Mouse (Mus musculus): Measurements from ENCODE around the gene Txlng. TPM values are rescaled to one million over a fixed set of nuclear protein-coding genes. Genes with fewer than 3 reads are reported as not detected.
A peak's percentile ranks its signal among the peaks of the same experiment; 100 is the strongest.

The Txlng gene
- total RNA-seq, 2 experiments from 2014 or later: 22.7 to 30.8 TPM

GRCm38 (mm10) chrX:162760958-162761515 is 68.2 kb downstream of the Txlng start:
- ATAC-seq (ENCODE audit: poor library complexity, severe bottlenecking): no peak

GRCm38 (mm10) chrX:162760115-162760942 is 68.9 kb downstream of the Txlng start, which contains the start of gene Rbbp7:
Gene Rbbp7 (plus strand): TSS chrX:162760402.
- ATAC-seq (ENCODE audit: poor library complexity, severe bottlenecking): peak; percentile 95

DNA sequence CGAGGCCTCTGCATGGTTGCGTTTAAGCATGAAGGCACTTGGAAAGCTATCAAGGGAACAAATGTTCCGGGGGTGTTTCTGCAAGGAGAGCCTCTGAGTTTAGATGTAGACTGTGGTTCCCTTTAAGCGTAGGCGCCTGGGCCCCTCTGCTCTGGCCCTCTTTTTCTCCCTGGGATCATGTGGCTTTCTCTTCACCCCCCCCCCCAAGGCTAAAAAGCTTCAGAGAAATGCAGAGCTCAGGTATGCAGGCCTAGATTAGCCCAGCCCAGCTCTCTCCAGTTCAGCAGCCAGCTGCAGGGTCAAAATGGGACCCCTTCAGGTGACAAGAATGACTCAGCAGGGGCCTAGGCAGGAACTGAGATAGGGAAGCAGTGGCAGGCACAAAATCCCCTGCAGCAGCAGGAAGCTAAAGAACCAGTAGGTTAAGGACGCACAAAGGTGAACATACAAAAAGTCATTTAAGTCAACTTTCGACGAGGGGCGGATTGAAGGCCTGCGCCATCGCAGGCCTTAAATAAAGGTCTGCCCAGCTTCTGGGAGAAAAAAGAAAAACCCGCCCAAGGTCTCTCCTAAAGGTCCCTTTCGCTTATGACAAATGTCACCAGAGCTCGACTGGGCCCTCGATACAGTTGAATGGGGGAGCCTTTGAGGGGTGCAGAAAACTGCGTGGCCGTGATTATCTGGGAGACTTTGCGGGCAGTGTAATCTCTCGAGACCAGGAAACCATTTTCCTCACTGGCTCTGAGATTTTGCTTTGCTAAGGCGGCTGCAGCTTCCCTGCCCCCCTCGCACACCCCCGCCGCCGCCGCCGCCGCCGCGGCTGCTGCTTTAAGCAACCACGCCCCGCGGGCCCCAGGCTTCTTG is 69.8 kb downstream of the Txlng start:
- ATAC-seq (ENCODE audit: poor library complexity, severe bottlenecking): 0 out of 2 replicates have a peak, but pooled peaks have one; percentile 7

DNA sequence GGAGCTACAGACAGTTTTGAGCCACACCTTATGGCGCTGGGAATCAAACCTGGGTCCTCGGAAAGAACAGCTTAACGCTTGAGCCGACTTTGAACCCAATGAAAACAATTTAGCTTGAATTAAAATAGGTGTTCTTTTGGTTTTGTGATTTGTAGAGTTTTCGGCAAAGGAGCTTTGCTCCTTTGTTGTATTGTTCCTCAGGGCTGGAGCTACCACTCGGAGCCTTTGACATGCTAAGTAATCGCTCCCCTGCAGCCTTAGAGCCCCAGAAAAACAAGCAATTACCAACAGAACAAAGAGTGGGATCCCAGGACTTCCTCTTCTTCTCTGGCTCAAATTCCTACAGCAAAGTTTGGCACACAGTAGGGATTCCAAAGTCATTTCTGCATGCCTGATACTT is 73.2 kb downstream of the Txlng start:
- no peak for ATAC-seq (ENCODE audit: poor library complexity, severe bottlenecking)

DNA sequence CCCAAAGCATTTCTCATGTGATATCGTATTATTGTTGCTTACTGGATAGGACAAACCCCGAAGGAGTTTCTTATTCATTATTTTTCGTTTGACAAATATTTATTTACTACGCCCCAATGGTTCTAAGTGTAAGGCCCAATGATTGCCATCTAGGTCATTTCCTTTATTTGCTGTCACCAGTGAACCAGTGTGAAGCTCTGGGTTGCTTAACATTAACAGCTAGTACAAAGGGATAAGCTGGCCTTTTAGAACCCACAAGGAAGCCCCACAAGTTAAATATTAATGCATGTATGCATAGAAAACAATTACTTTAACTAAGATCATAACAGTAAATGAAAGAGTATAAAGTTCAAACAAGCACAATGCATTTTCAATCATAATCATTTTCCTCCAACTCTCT is 74.9 kb downstream of the Txlng start:
- no peak for ATAC-seq (ENCODE audit: poor library complexity, severe bottlenecking)

DNA sequence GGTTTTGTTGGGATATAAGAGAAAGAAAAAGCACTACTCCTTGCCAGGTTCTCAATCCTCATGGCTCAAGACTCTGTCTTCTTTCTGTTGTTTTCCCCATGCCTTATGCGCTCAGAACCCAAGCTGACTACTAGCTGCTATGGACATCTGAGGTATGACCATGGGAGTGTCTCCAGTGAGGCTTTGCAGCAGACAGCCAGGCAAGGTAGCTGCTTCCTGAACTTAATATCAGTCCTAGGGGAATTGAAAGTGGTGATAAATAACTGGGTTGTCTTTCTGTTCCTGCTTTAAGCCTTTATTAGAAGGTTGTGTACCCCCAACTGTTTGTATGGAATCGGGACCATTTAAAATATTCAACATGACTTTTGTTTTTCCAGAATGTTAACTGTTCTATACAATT is 76.8 kb downstream of the Txlng start:
- peak; percentile 59 for ATAC-seq (ENCODE audit: poor library complexity, severe bottlenecking)

- no peak for ATAC-seq (ENCODE audit: poor library complexity, severe bottlenecking)
Observed at GRCm38 (mm10) chrX:162748696-162749420, 80.4 kb downstream of the Txlng start.

DNA sequence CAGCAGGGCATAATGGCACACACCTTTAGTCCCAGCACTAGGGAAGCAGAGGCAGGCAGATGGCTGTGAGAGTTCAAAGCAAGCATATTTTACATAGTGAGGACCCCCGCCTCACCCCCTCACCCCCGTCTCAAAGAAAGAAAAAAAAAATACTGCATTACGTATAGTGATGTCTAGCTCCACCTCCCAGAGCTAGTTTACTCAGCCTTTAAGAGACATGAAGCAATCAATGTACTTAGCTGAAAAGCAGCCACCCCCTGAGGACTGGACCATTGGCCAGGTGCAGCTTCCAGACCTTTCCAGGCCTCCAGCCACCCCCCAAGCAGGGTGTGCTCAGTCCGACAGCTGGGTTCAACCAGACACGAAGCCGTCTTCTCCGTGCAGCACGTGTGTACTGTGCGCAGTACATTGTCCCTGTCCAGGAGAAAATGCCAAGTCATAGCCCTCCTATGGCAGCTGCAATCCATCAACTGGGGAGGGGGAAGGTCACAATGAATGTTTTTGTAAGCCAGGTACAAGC is 93.1 kb downstream of the Txlng start:
- ATAC-seq (ENCODE audit: poor library complexity, severe bottlenecking): peak; percentile 50

- peak; percentile 90 for ATAC-seq (ENCODE audit: poor library complexity, severe bottlenecking)
Observed at GRCm38 (mm10) chrX:162734997-162735929, 94.0 kb downstream of the Txlng start.

- ATAC-seq (ENCODE audit: poor library complexity, severe bottlenecking): no peak
Observed at GRCm38 (mm10) chrX:162730031-162730430, 99.2 kb downstream of the Txlng start.

Other genes starting within 250 kb of the Txlng start
- 2.1 and 3.3 TPM in 2 replicates for gene Reps2, start 185.8 kb downstream of the Txlng start, total RNA-seq (2015)
- gene Reps2, start 185.8 kb downstream of the Txlng start, total RNA-seq (2017): 1.4 and 2.2 TPM in 2 replicates
- 147 and 167 TPM in 2 replicates for gene Rbbp7, start 69.1 kb downstream of the Txlng start, total RNA-seq (2015)
- 128 and 139 TPM in 2 replicates for gene Rbbp7, start 69.1 kb downstream of the Txlng start, total RNA-seq (2017)
- 50.8 and 54.7 TPM in 2 replicates for gene Syap1, start 59.0 kb upstream of the Txlng start, total RNA-seq (2015)
- 73.8 and 79.4 TPM in 2 replicates for gene Syap1, start 59.0 kb upstream of the Txlng start, total RNA-seq (2017)
- 172 and 190 TPM in 2 replicates for gene Ctps2, start 71.8 kb upstream of the Txlng start, total RNA-seq (2015)
- 87.4 and 88.7 TPM in 2 replicates for gene Ctps2, start 71.8 kb upstream of the Txlng start, total RNA-seq (2017)
- gene S100g, start 135.1 kb upstream of the Txlng start, total RNA-seq (2015): not detected in 2 replicates
- not detected in 2 replicates for gene S100g, start 135.1 kb upstream of the Txlng start, total RNA-seq (2017)